Mouse (Mus musculus): Measurements from ENCODE around the gene Wdr77. TPM values are rescaled to one million over a fixed set of nuclear protein-coding genes. Genes with fewer than 3 reads are reported as not detected.
"Not testable (repeated sequence)": the region's sequence is repeated elsewhere in the genome, so short reads cannot be mapped to it uniquely, and the experiment has no call there.

Wdr77 gene
- polyA plus RNA-seq, 1 experiment from 2014 or later = 121 TPM

GRCm38 (mm10) chr3:105959585-105959984 is 416 bp downstream of the Wdr77 start:
- under 1% methylated on average over 26 of the region's 26 CpGs for WGBS
- H3K4me2 ChIP-seq = peak overlapping the region; percentile 90
- H3K9me3 ChIP-seq = no peaks in the 10 kb centered on the region
- H3K36me3 ChIP-seq = peaks cover 44% of the 10 kb centered on the region
- peak; percentile 61 for ATAC-seq (ENCODE audit: insufficient number of reproducible peaks, insufficient read depth, low FRiP score, low TSS enrichment, low read depth)
- peak overlapping the region; percentile 97 for H3K9ac ChIP-seq
- H3K27me3 ChIP-seq = no peaks in the 10 kb centered on the region
- peaks cover 25% of the 10 kb centered on the region for H3K4me1 ChIP-seq
- H3K27ac ChIP-seq = peak overlapping the region; percentile 74
- H3K4me3 ChIP-seq = peak overlapping the region; percentile 92

DNA sequence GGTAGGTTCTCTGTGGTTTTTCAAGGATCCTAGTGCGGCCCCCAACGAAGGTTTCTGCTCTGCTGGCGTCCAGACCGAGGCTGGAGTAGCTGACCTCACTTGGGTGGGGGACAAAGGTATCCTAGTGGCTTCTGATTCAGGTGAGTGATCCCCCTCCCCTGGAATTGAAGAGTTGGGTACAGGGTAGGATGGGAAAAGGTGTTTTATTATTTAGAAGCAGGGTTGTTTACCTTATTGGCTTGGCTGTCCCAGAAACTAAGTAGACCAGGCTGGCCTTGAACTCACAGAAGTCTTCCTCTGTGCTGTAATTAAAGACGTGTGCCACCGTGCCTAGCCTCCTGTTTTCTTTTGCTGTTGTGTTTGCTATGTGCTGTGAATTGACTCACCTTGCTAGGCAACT is 830 bp downstream of the Wdr77 start, which contains the start of gene Atp5f1:
TSS of gene Atp5f1 (minus strand) at position 101 of the 400 bp plus-strand sequence.
- H3K9me3 ChIP-seq = no peaks in the 10 kb centered on the region
- H3K4me2 ChIP-seq = peak within 1 kb of the TSS; percentile 90
- peak within 1 kb of the TSS; percentile 92 for H3K4me3 ChIP-seq
- peak within 1 kb of the TSS; percentile 97 for H3K9ac ChIP-seq
- ATAC-seq (ENCODE audit: insufficient number of reproducible peaks, insufficient read depth, low FRiP score, low TSS enrichment, low read depth) = no peak
- H3K27ac ChIP-seq = peak within 1 kb of the TSS; percentile 86
- H3K4me1 ChIP-seq = peaks cover 25% of the 10 kb centered on the region
- H3K36me3 ChIP-seq = peaks cover 44% of the 10 kb centered on the region
- WGBS = 5% methylated on average over 6 of the region's 6 CpGs
- H3K27me3 ChIP-seq = no peaks in the 10 kb centered on the region

- peak overlapping the region; percentile 92 for H3K4me3 ChIP-seq
- WGBS = 96% methylated on average over 2 of the region's 2 CpGs
- peaks cover 48% of the 10 kb centered on the region for H3K36me3 ChIP-seq
- no peaks in the 10 kb centered on the region for H3K27me3 ChIP-seq
- peaks cover 25% of the 10 kb centered on the region for H3K4me1 ChIP-seq
- peak overlapping the region; percentile 97; the same call in 1 of the 2 replicates for H3K9ac ChIP-seq
- H3K4me2 ChIP-seq = peak overlapping the region; percentile 90
- no peak for ATAC-seq (ENCODE audit: insufficient number of reproducible peaks, insufficient read depth, low FRiP score, low TSS enrichment, low read depth)
- H3K9me3 ChIP-seq = no peaks in the 10 kb centered on the region
- no peak overlapping the region for H3K27ac ChIP-seq
Measured at GRCm38 (mm10) chr3:105960700-105961099, 1.5 kb downstream of the Wdr77 start.

- 83% methylated on average over 5 of the region's 5 CpGs for WGBS
- H3K27me3 ChIP-seq = no peaks in the 10 kb centered on the region
Measured at GRCm38 (mm10) chr3:105971831-105972446, 12.8 kb downstream of the Wdr77 start.

DNA sequence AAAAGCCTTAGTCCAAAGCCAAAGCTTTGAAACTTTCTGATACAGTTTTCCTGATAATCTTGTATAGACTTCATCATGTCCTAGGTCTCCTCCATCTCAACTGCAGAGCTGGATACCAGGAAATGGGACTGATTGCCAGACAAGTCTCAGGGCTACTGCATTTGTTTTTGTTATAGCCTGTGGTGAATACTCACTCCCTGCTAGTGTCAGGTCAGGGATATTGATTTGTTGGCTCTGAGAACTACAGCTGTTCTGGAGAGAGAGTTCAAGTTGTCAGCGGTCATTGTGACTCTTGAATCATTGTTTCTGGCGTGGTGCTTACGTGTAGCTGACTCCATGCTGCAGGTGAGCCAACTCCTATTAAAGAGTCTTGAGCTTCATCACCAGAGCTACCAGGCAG is 14.2 kb downstream of the Wdr77 start, which contains the start of gene Ovgp1:
TSS of gene Ovgp1 (plus strand) at position 301 of the 400 bp plus-strand sequence.
- no peaks in the 10 kb centered on the region for H3K4me1 ChIP-seq
- H3K27ac ChIP-seq = no peak within 1 kb of the TSS
- H3K4me3 ChIP-seq = no peak within 1 kb of the TSS
- WGBS = 82% methylated on average over 3 of the region's 3 CpGs
- no peak within 1 kb of the TSS for H3K4me2 ChIP-seq
- no peak for ATAC-seq (ENCODE audit: insufficient number of reproducible peaks, insufficient read depth, low FRiP score, low TSS enrichment, low read depth)
- peaks cover 18% of the 10 kb centered on the region for H3K36me3 ChIP-seq
- H3K9me3 ChIP-seq = no peaks in the 10 kb centered on the region
- H3K27me3 ChIP-seq = no peaks in the 10 kb centered on the region
- H3K9ac ChIP-seq = no peak within 1 kb of the TSS

More at GRCm38 (mm10) chr3:105971831-105972446, 12.8 kb downstream of the Wdr77 start:
- no peak overlapping the region for H3K9ac ChIP-seq
- no peak overlapping the region for H3K4me3 ChIP-seq
- H3K9me3 ChIP-seq = no peaks in the 10 kb centered on the region
- peaks cover 32% of the 10 kb centered on the region for H3K36me3 ChIP-seq
- H3K27ac ChIP-seq = no peak overlapping the region
- no peaks in the 10 kb centered on the region for H3K4me1 ChIP-seq
- no peak for ATAC-seq (ENCODE audit: insufficient number of reproducible peaks, insufficient read depth, low FRiP score, low TSS enrichment, low read depth)
- H3K4me2 ChIP-seq = no peak overlapping the region

- no peak overlapping the region for H3K9ac ChIP-seq
- no peak overlapping the region for H3K27ac ChIP-seq
- H3K4me1 ChIP-seq = no peaks in the 10 kb centered on the region
- H3K4me2 ChIP-seq = no peak overlapping the region
- WGBS = 90% methylated on average over 2 of the region's 2 CpGs
- no peaks in the 10 kb centered on the region for H3K9me3 ChIP-seq
- H3K36me3 ChIP-seq = peaks cover 10% of the 10 kb centered on the region
- H3K4me3 ChIP-seq = no peak overlapping the region
- no peak for ATAC-seq (ENCODE audit: insufficient number of reproducible peaks, insufficient read depth, low FRiP score, low TSS enrichment, low read depth)
- H3K27me3 ChIP-seq = no peaks in the 10 kb centered on the region
Measured at GRCm38 (mm10) chr3:105974174-105974573, 15.0 kb downstream of the Wdr77 start.

DNA sequence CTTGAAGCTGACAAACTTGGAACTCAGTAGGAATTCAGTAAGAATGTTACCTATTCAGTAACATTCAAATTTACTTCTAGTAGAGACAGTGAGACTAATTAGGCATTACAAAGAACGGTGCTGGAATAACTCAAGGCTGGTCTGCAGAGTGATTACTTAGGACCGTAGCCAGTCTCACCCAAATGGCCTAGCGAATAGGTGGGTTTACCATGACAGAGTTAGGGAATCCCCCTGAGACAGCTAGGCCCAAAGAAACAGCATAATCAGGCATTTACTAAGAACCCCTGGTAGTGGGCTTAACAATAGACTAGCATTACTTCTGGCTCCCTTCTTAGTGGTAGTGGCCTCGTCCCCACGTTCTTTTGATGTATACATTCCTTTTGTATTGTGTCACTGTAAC is 30.4 kb downstream of the Wdr77 start:
- not testable (repeated sequence) for H3K36me3 ChIP-seq; H3K4me2 ChIP-seq; H3K27ac ChIP-seq; ATAC-seq (ENCODE audit: insufficient number of reproducible peaks, insufficient read depth, low FRiP score, low TSS enrichment, low read depth); H3K4me1 ChIP-seq; H3K4me3 ChIP-seq; H3K9ac ChIP-seq; H3K9me3 ChIP-seq; H3K27me3 ChIP-seq
- 49% methylated on average over 5 of the region's 5 CpGs for WGBS

- H3K4me1 ChIP-seq = no peaks in the 10 kb centered on the region
- ATAC-seq (ENCODE audit: insufficient number of reproducible peaks, insufficient read depth, low FRiP score, low TSS enrichment, low read depth) = no peak
- no peak overlapping the region for H3K27ac ChIP-seq
- no peaks in the 10 kb centered on the region for H3K36me3 ChIP-seq
- H3K4me3 ChIP-seq = no peak overlapping the region
- H3K4me2 ChIP-seq = no peak overlapping the region
- WGBS = 25% methylated on average over 4 of the region's 4 CpGs
- H3K9ac ChIP-seq = no peak overlapping the region
- no peaks in the 10 kb centered on the region for H3K9me3 ChIP-seq
- H3K27me3 ChIP-seq = no peaks in the 10 kb centered on the region
Measured at GRCm38 (mm10) chr3:105991653-105992283, 32.6 kb downstream of the Wdr77 start.

GRCm38 (mm10) chr3:105994730-105995129 is 35.6 kb downstream of the Wdr77 start:
- no peaks in the 10 kb centered on the region for H3K36me3 ChIP-seq
- H3K27me3 ChIP-seq = no peaks in the 10 kb centered on the region
- no peaks in the 10 kb centered on the region for H3K9me3 ChIP-seq
- 18% methylated on average over 2 of the region's 2 CpGs for WGBS
- H3K4me2 ChIP-seq = no peak overlapping the region
- H3K27ac ChIP-seq = no peak overlapping the region
- H3K4me3 ChIP-seq = no peak overlapping the region
- no peak overlapping the region for H3K9ac ChIP-seq
- H3K4me1 ChIP-seq = no peaks in the 10 kb centered on the region
- no peak for ATAC-seq (ENCODE audit: insufficient number of reproducible peaks, insufficient read depth, low FRiP score, low TSS enrichment, low read depth)

DNA sequence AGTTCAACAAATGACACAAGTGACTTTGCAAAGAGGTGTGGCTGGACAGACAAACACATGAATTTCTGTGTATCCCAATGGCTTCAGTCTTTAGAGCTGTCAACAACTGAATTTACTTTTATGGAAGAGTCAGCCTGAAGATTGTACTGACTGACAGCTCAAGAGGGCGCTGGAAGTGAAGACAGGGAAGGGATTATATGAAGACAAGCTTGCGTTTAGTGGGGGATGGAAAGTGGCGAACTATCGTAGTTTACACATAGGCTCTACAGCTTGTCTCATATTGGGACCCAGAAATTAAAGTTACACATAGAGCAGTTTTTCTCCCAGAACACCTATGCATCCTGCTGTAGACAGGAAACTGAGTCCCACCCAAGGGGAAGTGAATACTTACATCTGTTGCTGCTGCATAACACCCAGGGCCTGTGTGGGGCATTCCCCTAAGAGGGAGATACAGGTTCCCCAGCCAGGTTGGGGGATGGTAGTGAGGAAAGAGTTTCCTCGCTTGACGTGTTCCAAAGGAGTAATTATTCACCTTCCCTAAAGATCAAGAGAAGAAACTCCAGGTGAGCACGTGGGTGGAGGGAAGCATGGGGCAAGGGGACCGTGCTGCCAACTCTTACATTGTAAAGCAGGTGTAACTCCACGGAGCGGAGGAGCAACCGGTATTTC is 41.7 kb downstream of the Wdr77 start:
- Histone ChIP-seq H3K4me2 (peak overlapping the region; percentile 48), H3K36me3 (no peaks in the 10 kb centered on the region), H3K9ac (no peak overlapping the region), H3K27me3 (no peaks in the 10 kb centered on the region), H3K27ac (no peak overlapping the region), H3K9me3 (no peaks in the 10 kb centered on the region), H3K4me3 (0 out of 2 replicates have a peak overlapping the region, but pooled peaks have one; percentile 4), H3K4me1 (peaks cover 8% of the 10 kb centered on the region)
- 10% methylated on average over 11 of the region's 11 CpGs for WGBS
- ATAC-seq (ENCODE audit: insufficient number of reproducible peaks, insufficient read depth, low FRiP score, low TSS enrichment, low read depth) = 0 out of 2 replicates have a peak, but pooled peaks have one; percentile 26

GRCm38 (mm10) chr3:106001416-106002370 is 42.5 kb downstream of the Wdr77 start:
- no peak overlapping the region for H3K27ac ChIP-seq
- H3K4me1 ChIP-seq = peaks cover 8% of the 10 kb centered on the region
- 19% methylated on average over 17 of the region's 17 CpGs for WGBS
- peak; percentile 87 for ATAC-seq (ENCODE audit: insufficient number of reproducible peaks, insufficient read depth, low FRiP score, low TSS enrichment, low read depth)
- no peaks in the 10 kb centered on the region for H3K9me3 ChIP-seq
- no peaks in the 10 kb centered on the region for H3K27me3 ChIP-seq
- H3K4me2 ChIP-seq = peak overlapping the region; percentile 48
- H3K36me3 ChIP-seq = no peaks in the 10 kb centered on the region
- 0 out of 2 replicates have a peak overlapping the region, but pooled peaks have one; percentile 4 for H3K4me3 ChIP-seq
- no peak overlapping the region for H3K9ac ChIP-seq
